Mouse (Mus musculus) hindbrain, embryonic 14.5 days (tissue): Measurements from ENCODE around the gene Sppl3. TPM values are rescaled to one million over a fixed set of nuclear protein-coding genes. Genes with fewer than 3 reads are reported as not detected.

Source experiments
- ATAC-seq: fragments of 200-750 bp; cut with Nextera tagmentation; 2 replicates; pipeline ENCODE4 v1.8.0; 2017; ENCODE audit warnings: moderate number of reproducible peaks, mild to moderate bottlenecking, moderate TSS enrichment, moderate library complexity; ENCODE audit not compliant: low FRiP score
- DNase-seq: peaks from one replicate; pipeline ENCODE4 v3.0.0-alpha.2; 2015; ENCODE audit warnings: low spot score
- H3K27ac ChIP-seq: fragments of 300-500 bp; sonication (generic); 2 replicates; pipeline ENCODE4 v1.5.1; 2014; ENCODE audit warnings: mild to moderate bottlenecking, moderate library complexity
- H3K27me3 ChIP-seq: fragments of 300-500 bp; sonication (generic); 2 replicates; pipeline ENCODE4 v1.6.1; 2014; ENCODE audit warnings: mild to moderate bottlenecking, low read length, mixed read lengths; ENCODE audit not compliant: control insufficient read depth, insufficient read depth
- H3K36me3 ChIP-seq: fragments of 300-500 bp; sonication (generic); replicated peaks from 2 replicates; pipeline ENCODE4 v1.6.1; 2014; ENCODE audit not compliant: control insufficient read depth, insufficient read depth
- H3K4me1 ChIP-seq: fragments of 300-500 bp; sonication (generic); replicated peaks from 2 replicates; pipeline ENCODE4 v1.6.1; 2014; ENCODE audit warnings: antibody characterized with exemption, low read length, mixed read lengths; ENCODE audit not compliant: control insufficient read depth, insufficient read depth
- H3K4me2 ChIP-seq: fragments of 300-500 bp; sonication (generic); replicated peaks from 2 replicates; pipeline ENCODE4 v1.6.1; 2014; ENCODE audit warnings: mild to moderate bottlenecking, moderate library complexity
- H3K4me3 ChIP-seq: fragments of 300-500 bp; sonication (generic); replicated peaks from 2 replicates; pipeline ENCODE4 v1.5.1; 2014; ENCODE audit warnings: mild to moderate bottlenecking, low read length
- H3K9ac ChIP-seq: fragments of 300-500 bp; sonication (generic); 2 replicates; pipeline ENCODE4 v1.6.1; 2014
- H3K9me3 ChIP-seq: fragments of 300-500 bp; sonication (generic); 2 replicates; pipeline ENCODE4 v1.6.1; 2016; ENCODE audit warnings: low read length; ENCODE audit not compliant: control insufficient read depth
- WGBS: fragments of 180-500 bp; shearing (Covaris S2); extraction: QIAGEN DNeasy Blood & Tissue Kit; methylation state at CpG from one replicate; pipeline ENCODE4 v1.1.7; 2014; 5-methylcytosine and 5-hydroxymethylcytosine counted together
- polyA plus RNA-seq: library from polyadenylated mRNA; unstranded; fragments of >200 nt; fragmentation: Nextera tagmentation; extraction: Ambion mirVana; gene quantifications from 2 replicates; pipeline ENCODE4 v1.2.1, GENCODE M21; 2014

The Sppl3 gene
- polyA plus RNA-seq, 1 experiment from 2014 or later = 30.1 TPM

DNA sequence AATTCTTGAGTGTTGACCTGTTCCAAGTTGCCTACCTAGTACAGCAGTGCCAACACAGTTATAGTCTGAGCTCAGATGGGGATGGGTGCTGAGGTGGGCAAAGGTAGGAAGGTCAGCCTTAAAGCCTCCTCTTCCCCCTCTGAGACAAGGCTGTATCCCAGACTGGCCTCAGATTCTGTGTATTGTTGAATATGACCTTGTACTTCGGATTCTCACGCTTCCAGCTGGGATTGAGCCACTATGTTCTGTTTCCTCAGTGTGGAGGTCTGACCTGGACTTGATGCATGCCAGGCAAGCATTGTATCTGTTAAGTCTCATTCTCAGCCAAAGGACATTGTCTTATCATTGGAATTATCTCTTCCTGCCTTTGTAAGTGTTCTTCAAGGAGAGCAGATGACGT is 16.2 kb downstream of the Sppl3 start:
- Histone ChIP-seq H3K4me3 (no peak overlapping the region), H3K27me3 (no peaks in the 10 kb centered on the region), H3K4me2 (no peak overlapping the region), H3K9ac (no peak overlapping the region), H3K9me3 (no peaks in the 10 kb centered on the region), H3K27ac (no peak overlapping the region), H3K4me1 (no peaks in the 10 kb centered on the region), H3K36me3 (no peaks in the 10 kb centered on the region)
- ATAC-seq (no peak), DNase-seq (no peak)
- WGBS = 89% methylated on average over 3 of the region's 3 CpGs

DNA sequence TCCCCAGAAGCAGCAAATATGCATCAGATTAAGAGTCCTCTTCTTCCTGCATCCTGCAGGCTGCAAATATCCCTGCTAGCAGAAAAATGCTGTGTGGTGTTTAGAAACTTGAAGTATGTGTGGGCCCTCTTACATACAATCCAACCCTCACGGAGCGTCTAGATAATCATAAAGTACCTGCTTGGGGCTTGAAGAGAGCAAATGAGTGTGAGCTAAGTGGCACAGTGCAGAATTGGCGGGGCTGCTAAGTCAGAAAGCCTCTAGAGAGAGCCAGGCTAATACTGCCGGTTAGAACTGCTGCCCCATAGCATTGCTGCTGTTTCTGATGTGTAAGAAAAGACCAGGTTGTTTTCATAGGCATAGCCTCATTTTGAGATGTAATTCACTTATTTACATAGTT is 18.0 kb downstream of the Sppl3 start:
- no peaks in the 10 kb centered on the region for H3K4me1 ChIP-seq
- H3K27me3 ChIP-seq = no peaks in the 10 kb centered on the region
- no peak overlapping the region for H3K4me3 ChIP-seq
- H3K9ac ChIP-seq = no peak overlapping the region
- no peak overlapping the region for H3K4me2 ChIP-seq
- no peaks in the 10 kb centered on the region for H3K36me3 ChIP-seq
- 84% methylated on average over 4 of the region's 4 CpGs for WGBS
- no peaks in the 10 kb centered on the region for H3K9me3 ChIP-seq
- ATAC-seq (no peak), DNase-seq (no peak)
- H3K27ac ChIP-seq = no peak overlapping the region

DNA sequence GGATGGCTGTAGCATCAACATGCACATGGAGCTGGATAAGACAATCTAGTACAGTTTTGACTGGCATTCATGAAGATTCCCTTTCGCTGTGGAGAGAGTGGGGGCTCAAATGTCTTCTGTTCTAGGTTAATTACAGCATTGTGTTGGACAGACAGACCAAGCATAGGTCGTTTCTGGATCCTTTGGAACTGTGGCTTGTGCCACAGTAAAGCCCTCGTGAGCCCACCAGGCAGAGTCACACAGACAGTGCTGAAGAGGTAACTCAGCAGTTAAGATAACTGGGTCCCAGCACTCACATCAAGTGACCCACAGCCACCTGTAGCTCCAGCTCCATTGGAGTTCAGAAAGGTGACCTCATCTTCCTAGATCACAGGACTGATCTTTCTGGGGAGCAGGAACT is 18.6 kb downstream of the Sppl3 start:
- no peaks in the 10 kb centered on the region for H3K27me3 ChIP-seq
- no peak overlapping the region for H3K9ac ChIP-seq
- no peaks in the 10 kb centered on the region for H3K4me1 ChIP-seq
- no peaks in the 10 kb centered on the region for H3K9me3 ChIP-seq
- H3K36me3 ChIP-seq = no peaks in the 10 kb centered on the region
- no peak overlapping the region for H3K4me2 ChIP-seq
- no peak overlapping the region for H3K4me3 ChIP-seq
- no peak overlapping the region for H3K27ac ChIP-seq
- ATAC-seq = no peak
- no peak for DNase-seq
- WGBS = 91% methylated on average over 3 of the region's 3 CpGs

DNA sequence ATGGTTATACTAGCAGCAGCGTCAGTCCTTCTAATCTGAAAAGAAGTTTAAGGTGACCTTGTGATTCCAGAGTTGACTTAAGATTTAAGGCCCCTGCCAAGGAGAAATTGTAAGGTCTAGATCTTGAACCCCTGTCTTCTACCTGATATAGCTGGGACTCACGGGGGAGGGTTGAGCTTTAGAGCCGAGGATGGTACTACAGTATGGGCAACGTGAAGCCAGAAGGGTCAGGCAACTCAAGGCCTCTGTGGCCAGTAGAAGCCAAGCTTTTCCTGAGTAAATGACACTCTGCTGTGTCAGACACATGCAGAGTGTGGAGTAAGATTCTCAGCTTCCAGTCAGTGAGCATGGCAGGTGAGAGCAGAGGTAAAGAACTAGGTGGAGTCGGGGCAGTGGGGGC is 20.6 kb downstream of the Sppl3 start:
- Histone ChIP-seq H3K4me1 (no peaks in the 10 kb centered on the region), H3K9ac (no peak overlapping the region), H3K9me3 (no peaks in the 10 kb centered on the region), H3K4me2 (no peak overlapping the region), H3K4me3 (no peak overlapping the region), H3K36me3 (no peaks in the 10 kb centered on the region), H3K27me3 (no peaks in the 10 kb centered on the region), H3K27ac (no peak overlapping the region)
- DNase-seq (no peak), ATAC-seq (no peak)
- WGBS = 82% methylated on average over 5 of the region's 5 CpGs

DNA sequence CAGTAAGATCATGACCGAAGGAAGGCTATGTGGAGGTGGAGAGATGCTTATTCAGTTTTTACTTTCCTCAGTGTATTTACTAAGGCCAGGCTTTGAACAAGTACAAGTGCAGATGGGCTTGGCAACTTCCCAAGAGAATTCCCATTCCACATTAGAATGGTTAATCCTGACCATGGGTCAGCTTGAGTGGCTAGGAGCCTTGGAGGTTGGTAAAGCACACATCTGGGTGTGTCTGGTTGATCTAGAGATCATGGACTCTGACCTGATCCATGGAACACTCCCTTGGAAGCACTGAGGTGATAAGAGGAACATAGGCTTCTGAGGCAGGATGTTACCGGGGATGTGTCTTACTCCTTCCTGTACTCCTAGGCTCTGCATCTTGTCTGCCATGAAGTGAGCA is 21.7 kb downstream of the Sppl3 start:
- no peak overlapping the region for H3K4me2 ChIP-seq
- H3K9ac ChIP-seq = no peak overlapping the region
- no peak for ATAC-seq
- H3K27me3 ChIP-seq = no peaks in the 10 kb centered on the region
- H3K9me3 ChIP-seq = no peaks in the 10 kb centered on the region
- 94% methylated on average over 2 of the region's 2 CpGs for WGBS
- H3K4me3 ChIP-seq = no peak overlapping the region
- no peaks in the 10 kb centered on the region for H3K36me3 ChIP-seq
- no peak for DNase-seq
- no peaks in the 10 kb centered on the region for H3K4me1 ChIP-seq
- no peak overlapping the region for H3K27ac ChIP-seq

DNA sequence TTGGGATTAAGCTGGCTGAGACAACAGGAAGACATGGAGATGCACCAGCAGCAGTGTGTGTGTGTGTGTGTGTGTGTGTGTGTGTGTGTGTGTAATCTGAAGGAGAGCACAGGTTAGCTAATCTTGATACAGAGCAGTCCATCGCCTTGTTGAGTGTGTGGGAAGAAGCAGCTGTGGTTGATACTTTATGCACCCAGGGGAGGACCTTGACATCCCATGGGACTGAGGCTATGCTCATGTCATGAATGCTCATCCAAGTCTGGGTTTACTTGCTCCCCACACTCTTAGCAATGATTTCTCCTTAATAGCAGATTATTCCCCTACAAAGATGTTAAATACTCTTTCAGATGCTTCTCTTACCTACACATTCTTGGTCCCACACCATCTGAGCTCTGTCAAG is 24.3 kb downstream of the Sppl3 start:
- Histone ChIP-seq H3K36me3 (no peaks in the 10 kb centered on the region), H3K9ac (no peak overlapping the region), H3K27ac (no peak overlapping the region), H3K4me1 (no peaks in the 10 kb centered on the region), H3K4me3 (no peak overlapping the region), H3K4me2 (no peak overlapping the region), H3K27me3 (no peaks in the 10 kb centered on the region), H3K9me3 (no peaks in the 10 kb centered on the region)
- WGBS = 90% methylated on average over 1 of the region's 1 CpGs
- DNase-seq (no peak), ATAC-seq (no peak)

DNA sequence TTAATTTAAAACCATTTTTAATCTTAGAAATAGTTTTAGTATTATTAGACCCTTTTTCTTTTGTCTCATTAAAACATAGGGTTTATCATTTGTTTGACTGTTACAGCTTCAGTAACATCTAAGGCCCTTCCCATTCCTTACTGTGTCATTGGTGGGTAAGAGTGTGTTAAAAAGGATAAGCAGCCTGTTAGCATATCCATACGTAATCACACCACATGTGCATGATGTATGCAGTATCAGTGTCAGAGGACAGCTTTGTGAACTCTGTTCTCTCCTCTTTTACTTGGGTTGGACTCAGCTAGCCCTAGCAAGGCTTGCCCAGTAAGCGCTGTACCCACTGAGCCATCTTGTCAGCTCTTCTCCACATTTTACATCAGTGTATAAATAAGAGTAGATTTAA is 26.2 kb downstream of the Sppl3 start:
- Histone ChIP-seq H3K9ac (no peak overlapping the region), H3K27ac (no peak overlapping the region), H3K27me3 (no peaks in the 10 kb centered on the region), H3K9me3 (no peaks in the 10 kb centered on the region), H3K4me1 (no peaks in the 10 kb centered on the region), H3K36me3 (no peaks in the 10 kb centered on the region), H3K4me2 (no peak overlapping the region), H3K4me3 (no peak overlapping the region)
- DNase-seq (no peak), ATAC-seq (no peak)
- 94% methylated on average over 2 of the region's 2 CpGs for WGBS

DNA sequence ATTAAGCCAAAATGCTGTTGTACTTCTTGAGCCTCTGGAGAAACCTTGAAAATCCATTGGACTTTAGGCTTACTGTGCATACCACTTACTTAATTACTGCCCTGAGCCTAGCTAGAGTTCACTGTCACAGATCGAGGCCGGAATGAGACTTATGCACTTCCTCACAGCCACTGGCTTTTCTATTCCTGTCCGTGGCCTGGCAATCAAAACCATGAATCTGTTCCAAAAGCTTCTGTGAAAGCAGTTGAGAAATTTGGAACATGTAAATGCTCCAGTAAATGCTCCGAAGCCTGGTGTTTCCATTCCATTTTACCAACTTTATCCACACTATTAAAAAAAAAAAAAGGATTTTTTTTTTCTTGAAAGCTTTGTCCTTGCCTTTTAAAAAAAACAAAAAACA is 29.8 kb downstream of the Sppl3 start:
- whole genome bisulfite sequencing = 83% methylated on average over 4 of the region's 4 CpGs
- no peak overlapping the region for H3K4me2 ChIP-seq
- no peaks in the 10 kb centered on the region for H3K27me3 ChIP-seq
- no peaks in the 10 kb centered on the region for H3K9me3 ChIP-seq
- no peak for ATAC-seq
- no peak overlapping the region for H3K4me3 ChIP-seq
- DNase-seq = no peak
- H3K4me1 ChIP-seq = no peaks in the 10 kb centered on the region
- H3K36me3 ChIP-seq = no peaks in the 10 kb centered on the region
- no peak overlapping the region for H3K9ac ChIP-seq
- H3K27ac ChIP-seq = no peak overlapping the region

DNA sequence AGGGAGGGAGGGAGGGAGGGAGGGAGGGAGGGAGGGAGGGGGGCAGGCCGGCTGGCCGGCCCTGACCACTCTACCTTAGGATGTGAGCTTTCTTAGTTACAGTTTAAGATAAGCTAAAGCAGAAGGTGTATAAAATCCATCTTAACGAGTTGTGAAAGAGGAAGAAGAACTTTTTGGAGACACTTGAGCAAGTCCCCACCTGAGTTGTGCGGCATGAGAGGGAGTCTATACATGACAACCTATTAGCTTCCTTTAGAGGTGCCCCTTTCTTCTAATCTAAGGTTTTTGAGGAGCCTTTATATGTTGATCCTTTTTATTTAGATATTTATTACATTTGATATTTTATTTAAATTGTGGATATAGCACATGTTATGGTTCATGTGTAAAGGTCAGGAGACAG is 32.7 kb downstream of the Sppl3 start:
- no peak for DNase-seq
- no peak for ATAC-seq
- 92% methylated on average over 4 of the region's 4 CpGs for WGBS
- Histone ChIP-seq H3K4me2 (no peak overlapping the region), H3K4me3 (no peak overlapping the region), H3K4me1 (no peaks in the 10 kb centered on the region), H3K36me3 (no peaks in the 10 kb centered on the region), H3K9ac (no peak overlapping the region), H3K27me3 (no peaks in the 10 kb centered on the region), H3K9me3 (no peaks in the 10 kb centered on the region), H3K27ac (no peak overlapping the region)

DNA sequence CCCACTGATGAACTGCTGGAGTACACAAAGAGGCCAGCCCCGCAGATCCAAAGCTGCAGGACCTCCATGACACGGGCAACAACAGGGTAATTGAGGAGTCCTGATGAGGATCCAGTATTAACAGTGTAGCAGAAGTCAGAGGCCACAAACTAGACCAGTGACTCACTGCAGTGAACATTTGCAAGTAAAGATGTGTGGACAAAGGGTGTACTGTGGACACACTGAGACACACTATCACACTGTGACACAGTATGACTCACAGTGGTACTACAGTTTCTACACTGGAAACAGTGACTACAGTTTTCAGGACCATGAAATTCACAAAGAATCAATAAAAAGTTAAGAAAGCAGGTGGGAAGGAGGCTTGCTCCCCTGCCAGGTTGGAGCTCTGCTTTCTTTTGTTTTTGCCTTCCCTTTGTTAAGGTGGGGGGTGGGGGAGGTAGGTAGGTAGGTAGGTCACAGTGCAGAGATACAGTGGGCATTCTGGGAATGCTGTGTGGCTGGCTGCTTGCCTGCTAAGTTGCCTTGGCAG is 34.3 kb downstream of the Sppl3 start:
- Histone ChIP-seq H3K4me1 (no peaks in the 10 kb centered on the region), H3K4me3 (no peak overlapping the region), H3K27ac (no peak overlapping the region), H3K36me3 (no peaks in the 10 kb centered on the region), H3K9me3 (no peaks in the 10 kb centered on the region), H3K4me2 (no peak overlapping the region), H3K9ac (no peak overlapping the region), H3K27me3 (no peaks in the 10 kb centered on the region)
- WGBS = 85% methylated on average over 2 of the region's 2 CpGs
- no peak for ATAC-seq
- no peak for DNase-seq
